Mouse (Mus musculus) lung, embryonic 14.5 days (tissue): ENCODE measurements around the gene Camta1. TPM values are rescaled to one million over a fixed set of nuclear protein-coding genes. Genes with fewer than 3 reads are reported as not detected.

Experiments
- ATAC-seq: fragments of 200-750 bp; cut with Nextera tagmentation; 2 replicates; pipeline ENCODE4 v1.8.0; 2017; ENCODE audit warnings: mild to moderate bottlenecking, moderate TSS enrichment, moderate library complexity; ENCODE audit not compliant: insufficient read depth
- DNase-seq: peaks from one replicate; pipeline ENCODE4 v3.0.0-alpha.2; 2015
- H3K27ac ChIP-seq: fragments of 300-500 bp; sonication (generic); 2 replicates; pipeline ENCODE4 v1.5.1; 2014; ENCODE audit warnings: low read depth, mild to moderate bottlenecking, moderate library complexity
- H3K27me3 ChIP-seq: fragments of 300-500 bp; sonication (generic); 2 replicates; pipeline ENCODE4 v1.6.1; 2014; ENCODE audit warnings: low read length, control low read depth; ENCODE audit not compliant: insufficient read depth
- H3K36me3 ChIP-seq: fragments of 300-500 bp; sonication (generic); 2 replicates; pipeline ENCODE4 v1.6.1; 2014; ENCODE audit warnings: control low read depth; ENCODE audit not compliant: insufficient read depth
- H3K4me1 ChIP-seq: fragments of 300-500 bp; sonication (generic); 2 replicates; pipeline ENCODE4 v1.6.1; 2014; ENCODE audit warnings: antibody characterized with exemption, control low read depth; ENCODE audit not compliant: insufficient read depth
- H3K4me2 ChIP-seq: fragments of 300-500 bp; sonication (generic); 2 replicates; pipeline ENCODE4 v1.6.1; 2014; ENCODE audit warnings: mild to moderate bottlenecking
- H3K4me3 ChIP-seq: fragments of 300-500 bp; sonication (generic); 2 replicates; pipeline ENCODE4 v1.5.1; 2014; ENCODE audit warnings: low read depth, low read length
- H3K9ac ChIP-seq: fragments of 300-500 bp; sonication (generic); 2 replicates; pipeline ENCODE4 v1.6.1; 2014
- H3K9me3 ChIP-seq: fragments of 300-500 bp; sonication (generic); 2 replicates; pipeline ENCODE4 v1.6.1; 2016; ENCODE audit warnings: low read depth, low read length, control low read depth
- CTCF ChIP-seq: IDR thresholded peaks from 2 replicates; pipeline ENCODE4 v1.5.1; 2016; ENCODE audit warnings: antibody characterized with exemption, low read depth
- WGBS: fragments of 180-500 bp; shearing (Covaris S2); extraction: QIAGEN DNeasy Blood & Tissue Kit; methylation state at CpG from one replicate; pipeline ENCODE4 v1.1.7; 2014; 5-methylcytosine and 5-hydroxymethylcytosine counted together
- polyA plus RNA-seq: library from polyadenylated mRNA; unstranded; fragments of >200 nt; fragmentation: Nextera tagmentation; extraction: Ambion mirVana; gene quantifications from 2 replicates; pipeline ENCODE4 v1.2.1, GENCODE M21; 2014

Gene Camta1
- polyA plus RNA-seq, 1 experiment from 2014 or later: 87.5 TPM

- no peaks in the 10 kb centered on the region for H3K36me3 ChIP-seq
- no peak for TF ChIP-seq CTCF
- ATAC-seq: no peak
- H3K9me3 ChIP-seq: no peaks in the 10 kb centered on the region
- 91% methylated on average over 4 of the region's 4 CpGs for WGBS
- no peak overlapping the region for H3K27ac ChIP-seq
- no peak for DNase-seq
- no peak overlapping the region for H3K4me3 ChIP-seq
- 0 out of 2 replicates have a peak, but pooled peaks cover 5% of the 10 kb centered on the region for H3K4me1 ChIP-seq
- H3K27me3 ChIP-seq: no peaks in the 10 kb centered on the region
- H3K9ac ChIP-seq: no peak overlapping the region
- H3K4me2 ChIP-seq: no peak overlapping the region
These were observed 48.0 kb downstream of the Camta1 start for GRCm38 (mm10) chr4:151813711-151814110.

DNA sequence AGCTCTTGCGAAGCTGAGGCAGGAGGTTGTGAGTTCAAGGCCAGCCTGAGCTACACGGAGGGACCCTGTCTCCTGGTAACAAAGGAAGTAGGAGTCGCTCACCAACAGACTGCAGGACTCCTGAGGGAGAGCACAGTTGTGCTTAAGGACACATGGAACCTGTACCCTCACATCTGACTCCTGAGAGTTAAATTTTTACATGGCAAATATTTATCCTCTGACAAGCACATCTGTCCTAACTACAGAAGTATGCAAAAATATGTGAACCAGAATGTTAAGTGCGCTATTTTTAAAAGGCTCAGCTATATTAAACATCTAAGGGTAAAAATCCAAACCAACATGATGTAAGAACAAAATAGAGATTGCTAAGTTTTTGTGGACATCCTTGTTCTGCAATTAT, 56.0 kb downstream of the Camta1 start:
- Histone ChIP-seq H3K4me3 (no peak overlapping the region), H3K9ac (no peak overlapping the region), H3K36me3 (no peaks in the 10 kb centered on the region), H3K4me2 (no peak overlapping the region), H3K9me3 (no peaks in the 10 kb centered on the region), H3K27me3 (no peaks in the 10 kb centered on the region), H3K4me1 (0 out of 2 replicates have a peak, but pooled peaks cover 4% of the 10 kb centered on the region), H3K27ac (no peak overlapping the region)
- 59% methylated on average over 4 of the region's 4 CpGs for WGBS
- ATAC-seq: no peak
- TF ChIP-seq CTCF: no peak
- DNase-seq: no peak

DNA sequence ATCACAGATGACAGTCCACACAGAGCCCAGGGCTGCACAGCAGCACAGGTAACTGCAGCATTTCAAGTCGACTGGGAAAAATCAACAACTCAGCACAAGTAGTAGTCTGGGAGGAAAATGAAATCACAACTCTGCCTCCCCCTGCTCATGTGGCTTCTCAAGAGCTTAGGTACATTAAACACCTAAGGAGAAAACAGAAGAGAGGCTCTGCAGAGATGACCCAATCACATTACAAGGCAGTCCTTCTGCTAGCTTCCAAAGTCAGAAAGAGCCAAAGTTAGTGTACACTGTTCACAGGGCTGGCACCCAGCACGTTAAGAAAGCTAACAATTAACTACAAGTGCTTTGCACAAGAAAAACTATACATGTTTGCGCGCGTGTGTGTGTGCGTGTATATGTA, 56.6 kb downstream of the Camta1 start:
- Histone ChIP-seq H3K4me1 (0 out of 2 replicates have a peak, but pooled peaks cover 4% of the 10 kb centered on the region), H3K4me2 (no peak overlapping the region), H3K9ac (no peak overlapping the region), H3K36me3 (no peaks in the 10 kb centered on the region), H3K27ac (no peak overlapping the region), H3K27me3 (no peaks in the 10 kb centered on the region), H3K9me3 (no peaks in the 10 kb centered on the region), H3K4me3 (no peak overlapping the region)
- ATAC-seq (no peak; the same call in 1 of the 2 replicates), DNase-seq (no peak)
- no peak for TF ChIP-seq CTCF
- 71% methylated on average over 6 of the region's 6 CpGs for WGBS

DNA sequence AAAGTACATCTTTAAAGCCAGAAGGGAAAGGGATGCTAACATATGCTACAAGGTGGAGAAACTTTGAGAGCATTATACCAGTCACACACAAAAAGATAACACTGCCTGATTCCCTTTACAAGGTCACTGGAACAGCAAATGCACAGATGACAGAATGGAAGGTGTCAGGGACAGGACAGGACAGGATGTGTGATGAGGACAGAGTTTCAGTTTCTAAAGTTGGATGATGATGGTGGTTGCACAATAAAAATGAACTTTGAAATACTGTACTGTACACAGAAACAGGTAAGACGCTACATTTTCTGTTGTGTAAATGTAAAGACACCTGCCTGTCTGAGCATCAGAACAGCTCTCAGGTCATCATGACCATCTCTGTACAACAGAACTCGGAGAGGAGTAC, 57.5 kb downstream of the Camta1 start:
- no peak overlapping the region for H3K4me3 ChIP-seq
- H3K9ac ChIP-seq: no peak overlapping the region
- 0 out of 2 replicates have a peak, but pooled peaks cover 4% of the 10 kb centered on the region for H3K4me1 ChIP-seq
- ATAC-seq (no peak), DNase-seq (no peak)
- no peaks in the 10 kb centered on the region for H3K27me3 ChIP-seq
- no peaks in the 10 kb centered on the region for H3K36me3 ChIP-seq
- H3K9me3 ChIP-seq: no peaks in the 10 kb centered on the region
- H3K4me2 ChIP-seq: no peak overlapping the region
- WGBS: 81% methylated on average over 2 of the region's 2 CpGs
- H3K27ac ChIP-seq: no peak overlapping the region
- no peak for TF ChIP-seq CTCF

DNA sequence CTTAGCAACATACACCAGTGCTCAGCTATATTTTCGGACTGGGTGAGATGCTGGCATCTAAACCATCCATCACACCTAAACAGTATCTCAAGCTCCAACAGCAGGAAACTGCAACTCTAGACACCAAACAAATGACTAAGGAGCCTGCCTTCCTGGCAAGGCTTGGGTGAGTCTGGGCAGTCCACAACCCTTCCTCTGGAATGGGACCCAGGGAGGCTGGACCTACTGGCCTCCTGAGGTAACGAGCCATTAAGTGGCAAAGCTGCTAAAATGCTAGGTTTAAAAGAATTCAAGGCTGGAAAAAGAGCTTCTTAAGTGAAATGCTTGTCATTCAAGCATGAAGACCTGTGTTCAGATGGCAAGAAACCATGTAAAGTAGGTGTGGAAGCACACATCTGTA, 63.0 kb downstream of the Camta1 start:
- no peak overlapping the region for H3K9ac ChIP-seq
- 83% methylated on average over 2 of the region's 2 CpGs for WGBS
- no peaks in the 10 kb centered on the region for H3K27me3 ChIP-seq
- no peak overlapping the region for H3K4me2 ChIP-seq
- H3K9me3 ChIP-seq: no peaks in the 10 kb centered on the region
- no peak overlapping the region for H3K27ac ChIP-seq
- H3K4me1 ChIP-seq: no peaks in the 10 kb centered on the region
- DNase-seq (no peak), ATAC-seq (no peak)
- H3K4me3 ChIP-seq: no peak overlapping the region
- H3K36me3 ChIP-seq: no peaks in the 10 kb centered on the region
- TF ChIP-seq CTCF: no peak

DNA sequence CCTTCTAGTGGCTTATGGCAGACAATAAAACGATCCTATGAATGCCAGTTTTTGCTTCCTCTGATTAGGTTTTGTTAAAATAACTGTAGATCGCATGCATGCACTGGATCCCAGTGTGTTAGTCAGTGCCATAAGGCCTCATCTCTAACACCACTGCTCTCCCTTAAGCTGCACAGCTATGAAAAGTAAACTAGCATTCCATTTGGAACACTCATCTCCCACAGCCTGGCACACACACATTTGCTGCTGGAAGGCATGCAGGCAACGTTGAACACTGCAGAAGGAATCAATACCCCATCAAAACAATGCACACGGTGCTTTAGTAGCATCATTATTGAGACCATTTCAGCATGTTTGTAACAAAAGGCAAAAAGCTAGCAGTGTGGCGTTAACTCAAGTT, 68.0 kb downstream of the Camta1 start:
- TF ChIP-seq CTCF: no peak

DNA sequence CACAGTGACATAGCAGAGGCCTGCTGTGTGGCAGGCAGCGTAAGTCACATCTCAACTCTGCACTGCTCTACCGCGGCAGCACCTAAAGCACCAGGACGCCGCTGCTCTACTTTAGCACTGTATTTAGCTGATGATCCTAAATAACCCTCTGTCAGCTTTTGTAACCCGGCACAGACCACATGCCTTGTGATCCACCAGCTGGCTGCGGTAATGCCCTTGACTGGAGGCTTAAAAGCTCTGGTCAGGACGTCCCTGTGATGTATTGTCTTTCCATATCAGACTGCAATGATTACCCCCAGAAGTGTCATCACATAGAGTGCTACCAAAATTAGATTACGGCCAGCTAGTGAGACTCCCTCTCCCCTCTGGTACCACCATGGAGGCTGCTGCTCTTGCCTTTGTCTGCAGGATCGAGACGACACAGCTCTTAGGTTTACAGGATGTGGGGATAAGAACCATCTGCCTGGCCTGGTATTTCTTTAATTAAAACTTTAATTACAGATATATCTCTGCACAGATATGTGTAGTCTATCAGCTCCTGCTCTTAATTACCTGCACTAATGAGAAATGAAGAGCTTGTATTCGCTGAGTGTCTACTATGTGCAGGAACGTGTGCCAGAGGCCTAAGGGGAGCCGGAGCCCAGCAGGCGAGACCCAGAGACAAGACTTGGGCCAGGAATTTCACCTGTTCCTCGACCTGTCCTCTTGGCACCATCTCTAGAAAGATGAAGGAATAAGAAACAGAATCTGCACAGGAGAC, 74.5 kb downstream of the Camta1 start:
- H3K27me3 ChIP-seq: no peaks in the 10 kb centered on the region
- peaks cover 17% of the 10 kb centered on the region for H3K36me3 ChIP-seq
- no peak for ATAC-seq
- WGBS: 85% methylated on average over 16 of the region's 16 CpGs
- no peaks in the 10 kb centered on the region for H3K9me3 ChIP-seq
- H3K4me2 ChIP-seq: no peak overlapping the region
- no peak for DNase-seq
- H3K4me3 ChIP-seq: no peak overlapping the region
- no peaks in the 10 kb centered on the region for H3K4me1 ChIP-seq
- H3K27ac ChIP-seq: no peak overlapping the region
- TF ChIP-seq CTCF: no peak
- no peak overlapping the region for H3K9ac ChIP-seq

More for the DNA sequence above, 68.0 kb downstream of the Camta1 start:
- ATAC-seq (no peak), DNase-seq (no peak)
- H3K27me3 ChIP-seq: no peaks in the 10 kb centered on the region
- no peak overlapping the region for H3K4me2 ChIP-seq
- no peaks in the 10 kb centered on the region for H3K4me1 ChIP-seq
- H3K9ac ChIP-seq: no peak overlapping the region
- H3K27ac ChIP-seq: no peak overlapping the region
- WGBS: 75% methylated on average over 5 of the region's 5 CpGs
- no peak overlapping the region for H3K4me3 ChIP-seq
- no peaks in the 10 kb centered on the region for H3K9me3 ChIP-seq
- H3K36me3 ChIP-seq: peaks cover 14% of the 10 kb centered on the region
